Mouse (Mus musculus) adrenal gland (tissue): ENCODE measurements at regions not wholly inside any gene's neighbourhood (a gene's known extent, or its start where the extent isn't known, plus 50 kb on each side); places are given as distances from the start of the nearest gene placed in this dataset.

Source experiments
- intact Hi-C: fragments of 180-260 bp; cut with DNase I; formaldehyde crosslinking; loops from one replicate; pipeline ENCODE4 v1.15.1; 2025

DNA sequence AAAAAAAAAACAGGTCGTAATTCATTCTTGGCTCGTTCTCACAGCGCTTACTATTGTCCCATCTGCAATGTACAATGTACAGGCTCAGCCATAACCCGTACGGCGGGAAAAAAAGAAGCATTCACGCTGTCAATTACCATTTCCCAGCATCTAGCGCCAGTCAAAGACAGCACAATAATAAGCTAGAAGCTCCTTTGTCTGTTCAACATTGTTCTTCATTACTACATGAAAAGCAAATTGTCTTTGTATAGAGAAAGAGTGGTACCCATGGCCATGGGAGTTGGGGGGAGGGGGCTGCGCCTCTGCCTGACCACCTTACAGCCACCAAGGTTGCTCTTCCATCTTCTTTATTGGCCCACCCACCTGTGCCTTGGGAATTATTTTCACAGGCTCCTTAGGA lies 99.7 kb upstream of the Id4 start:
- intact Hi-C loops: no loop called here

DNA sequence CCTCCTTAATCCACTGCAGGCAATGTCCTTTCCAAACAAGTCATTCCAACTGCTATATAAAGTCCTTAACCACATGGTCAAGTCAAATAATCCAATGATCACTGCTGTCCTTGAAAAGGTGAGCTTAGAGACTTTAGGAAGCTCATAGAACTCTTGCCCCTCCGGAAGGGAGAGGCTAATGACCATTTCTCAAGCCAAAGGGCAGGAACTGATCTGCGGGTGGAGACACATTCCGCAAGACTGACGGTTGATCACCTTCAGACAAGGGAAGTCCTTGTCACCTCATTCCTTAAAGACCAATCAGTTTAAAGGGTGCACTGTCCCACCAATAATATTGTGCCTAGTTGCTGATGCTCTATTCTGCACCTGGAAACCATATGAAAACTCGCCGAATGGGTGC lies 96.4 kb upstream of the Id4 start:
- intact Hi-C loops: no loop called here

DNA sequence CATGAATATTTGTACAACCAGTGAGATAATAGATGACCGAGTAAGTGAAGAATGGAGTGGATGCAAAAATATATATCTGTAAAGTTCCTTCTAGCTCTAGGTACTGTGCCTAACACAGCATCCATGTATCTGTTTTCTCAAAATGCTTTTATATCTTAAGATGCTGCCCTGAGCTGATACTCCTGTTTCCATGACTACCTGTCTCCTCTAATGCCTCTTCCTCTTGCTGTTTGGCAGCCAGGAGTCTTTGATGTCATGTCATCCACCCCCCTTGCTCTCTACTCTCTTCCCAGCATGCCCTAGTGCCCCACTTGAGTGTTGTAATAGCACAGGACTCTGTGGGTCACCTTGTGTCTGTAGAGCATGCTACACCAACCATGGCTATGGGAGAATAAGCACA lies 95.2 kb upstream of the Id4 start:
- intact Hi-C loops: no loop called here

- intact Hi-C loops: no loop called here
These were observed 93.1 kb upstream of the Id4 start for GRCm38 (mm10) chr13:48167976-48168375.

- intact Hi-C loops: no loop called here
These were observed 89.6 kb upstream of the Id4 start for GRCm38 (mm10) chr13:48171309-48171953.

DNA sequence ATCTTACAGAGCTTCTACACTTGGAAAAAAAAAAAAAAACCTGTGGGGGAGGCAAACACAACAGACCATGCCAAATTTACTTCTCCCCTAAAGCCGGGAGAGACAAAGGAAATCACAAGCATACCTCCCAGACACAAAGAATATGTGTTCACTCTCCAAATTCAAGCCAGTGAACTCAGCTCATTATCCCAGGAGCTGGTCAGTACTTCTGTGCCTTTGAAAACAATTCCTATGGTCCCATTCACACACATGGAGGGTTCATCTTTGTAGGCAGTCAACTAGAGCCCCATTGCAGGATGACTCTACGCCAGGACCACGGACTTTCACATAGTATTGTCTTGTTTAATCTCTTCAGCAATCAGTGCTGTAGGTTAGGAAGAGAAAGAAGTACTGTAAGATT lies 89.0 kb upstream of the Id4 start:
- intact Hi-C loops: no loop called here

- intact Hi-C loops: no loop called here
These were observed 68.6 kb upstream of the Id4 start for GRCm38 (mm10) chr13:48192476-48192875.

GRCm38 (mm10) chr13:48193942-48194341 lies 67.1 kb upstream of the Id4 start:
- intact Hi-C loops: no loop called here

- intact Hi-C loops: no loop called here
These were observed 53.2 kb upstream of the Id4 start for GRCm38 (mm10) chr13:48207824-48208223.
